Mouse (Mus musculus) gastrocnemius, adult 2 months (tissue): Measurements from ENCODE around the gene Ing2. TPM values are rescaled to one million over a fixed set of nuclear protein-coding genes. Genes with fewer than 3 reads are reported as not detected.

Experiments used
- DNase-seq: peaks from one replicate; pipeline ENCODE4 v3.0.0; 2022
- H3K27ac ChIP-seq: fragments of 200-600 bp; 2 replicates; pipeline ENCODE4 v1.8.1; 2022; ENCODE audit warnings: mild to moderate bottlenecking
- H3K4me3 ChIP-seq: fragments of 200-600 bp; 2 replicates; pipeline ENCODE4 v1.8.1; 2022; ENCODE audit warnings: mild to moderate bottlenecking, moderate library complexity
- CTCF ChIP-seq: fragments of 200-600 bp; IDR thresholded peaks from 2 replicates; pipeline ENCODE4 v1.8.1; 2022; ENCODE audit warnings: antibody characterized with exemption, mild to moderate bottlenecking, moderate library complexity
- intact Hi-C: fragments of 180-260 bp; cut with DNase I; formaldehyde crosslinking; loops from one replicate; pipeline ENCODE4 v1.15.1; 2025
- long read RNA-seq, 2 experiments: library from polyadenylated mRNA; stranded (forward); transcript quantifications; one replicate each; pipeline ENCODE4 v2.0.0; 2021
- total RNA-seq, 2 experiments: library from RNA; stranded (reverse); gene quantifications; 2 replicates each; pipeline ENCODE4 v1.2.3; 2021

The Ing2 gene
- total RNA-seq = 10 to 100 TPM; 14.0 to 18.0 TPM
- long read RNA-seq, experiment 1, transcript Ing2-201 (2 exons, 2,812 nt) = major isoform, 9 of 12 reads
- long read RNA-seq, experiment 1, partial matches to known transcripts = 0 of 12 reads
- long read RNA-seq, experiment 1, other reads (novel, unspliced or antisense) = 3 of 12 reads
- long read RNA-seq, experiment 2, transcript Ing2-201 (2 exons, 2,812 nt) = major isoform, 19 of 24 reads
- long read RNA-seq, experiment 2, partial matches to known transcripts = 0 of 24 reads
- long read RNA-seq, experiment 2, other reads (novel, unspliced or antisense) = 5 of 24 reads

GRCm38 (mm10) chr8:47674777-47675710 lies at the start of gene Ing2:
Gene Ing2, minus strand, starts transcription at chr8:47675556.
- peak; percentile 100 for DNase-seq
- peak; percentile 24; the same call in 1 of the 2 replicates for TF ChIP-seq CTCF
- peak within 1 kb of the TSS; percentile 99 for H3K27ac ChIP-seq
- H3K4me3 ChIP-seq = peak within 1 kb of the TSS; percentile 91
- intact Hi-C loops = loop anchor here (2.0 to 5.0 kb wide), 4 partner anchors 37 to 143 kb away; partner anchors contain the start of genes Cdkn2aip, Rwdd4a and Trappc11

GRCm38 (mm10) chr8:47721609-47722008 lies 46.3 kb upstream of the Ing2 start:
- H3K4me3 ChIP-seq = peak overlapping the region; percentile 13
- DNase-seq = no peak
- peak overlapping the region; percentile 77 for H3K27ac ChIP-seq
- TF ChIP-seq CTCF = no peak
- intact Hi-C loops = no loop called here

- Histone ChIP-seq H3K4me3 (no peak overlapping the region), H3K27ac (no peak overlapping the region)
- intact Hi-C loops = loop anchor here (5.0 kb wide), 1 partner anchor 274 kb away; the partner anchor contains the start of gene Wwc2
- DNase-seq = no peak
- TF ChIP-seq CTCF = no peak
Observed at GRCm38 (mm10) chr8:47718641-47719040, 43.3 kb upstream of the Ing2 start.

GRCm38 (mm10) chr8:47713761-47714745 lies 38.7 kb upstream of the Ing2 start, which contains the start of gene Cdkn2aip:
Gene Cdkn2aip, minus strand, starts transcription at chr8:47713932.
- intact Hi-C loops = loop anchor here (5.0 kb wide), 1 partner anchor 37 kb away; the partner anchor contains the start of gene Ing2
- peak; percentile 97 for DNase-seq
- peak within 1 kb of the TSS; percentile 99 for H3K27ac ChIP-seq
- TF ChIP-seq CTCF = no peak
- H3K4me3 ChIP-seq = peak within 1 kb of the TSS; percentile 91

- Histone ChIP-seq H3K27ac (peak overlapping the region; percentile 99), H3K4me3 (peak overlapping the region; percentile 91)
- peak; percentile 21; the same call in 1 of the 2 replicates for TF ChIP-seq CTCF
- DNase-seq = no peak
- intact Hi-C loops = loop anchor here (5.0 kb wide), 1 partner anchor 36 kb away; the partner anchor contains the start of gene Ing2
Observed at GRCm38 (mm10) chr8:47713171-47713663, 37.9 kb upstream of the Ing2 start.

GRCm38 (mm10) chr8:47708106-47708505 lies 32.8 kb upstream of the Ing2 start:
- DNase-seq = no peak
- Histone ChIP-seq H3K27ac (no peak overlapping the region), H3K4me3 (no peak overlapping the region)
- intact Hi-C loops = no loop called here
- TF ChIP-seq CTCF = no peak

- TF ChIP-seq CTCF = no peak
- intact Hi-C loops = no loop called here
- no peak for DNase-seq
- Histone ChIP-seq H3K4me3 (no peak overlapping the region), H3K27ac (no peak overlapping the region)
Observed at GRCm38 (mm10) chr8:47706746-47707145, 31.4 kb upstream of the Ing2 start.

- TF ChIP-seq CTCF = no peak
- intact Hi-C loops = no loop called here
- H3K27ac ChIP-seq = no peak overlapping the region
- H3K4me3 ChIP-seq = no peak overlapping the region
- no peak for DNase-seq
Observed at GRCm38 (mm10) chr8:47702333-47702732, 27.0 kb upstream of the Ing2 start.

GRCm38 (mm10) chr8:47697696-47698095 lies 22.3 kb upstream of the Ing2 start:
- intact Hi-C loops = no loop called here
- Histone ChIP-seq H3K27ac (no peak overlapping the region), H3K4me3 (no peak overlapping the region)
- DNase-seq = no peak
- TF ChIP-seq CTCF = no peak

- intact Hi-C loops = no loop called here
- TF ChIP-seq CTCF = no peak
- Histone ChIP-seq H3K27ac (no peak overlapping the region), H3K4me3 (no peak overlapping the region)
- DNase-seq = no peak
Observed at GRCm38 (mm10) chr8:47695431-47696105, 20.2 kb upstream of the Ing2 start.

GRCm38 (mm10) chr8:47693119-47693518 lies 17.8 kb upstream of the Ing2 start:
- intact Hi-C loops = loop anchor here (1.0 kb wide), 1 partner anchor 123 kb away; no protein-coding TSS in a partner anchor
- peak; percentile 91 for TF ChIP-seq CTCF
- H3K27ac ChIP-seq = no peak overlapping the region

More at GRCm38 (mm10) chr8:47693119-47693518, 17.8 kb upstream of the Ing2 start:
- DNase-seq = peak; percentile 87
- H3K4me3 ChIP-seq = no peak overlapping the region
